Mouse (Mus musculus) cerebellum, postnatal 36 days (tissue): ENCODE data around the gene Capn9.

ENCODE experiments used
- DNase-seq, 2 experiments: peaks; one replicate each; pipeline ENCODE4 v3.0.0; 2021 to 2022; ENCODE audit warnings: mixed read lengths in 2 of 2

Capn9 gene

DNA sequence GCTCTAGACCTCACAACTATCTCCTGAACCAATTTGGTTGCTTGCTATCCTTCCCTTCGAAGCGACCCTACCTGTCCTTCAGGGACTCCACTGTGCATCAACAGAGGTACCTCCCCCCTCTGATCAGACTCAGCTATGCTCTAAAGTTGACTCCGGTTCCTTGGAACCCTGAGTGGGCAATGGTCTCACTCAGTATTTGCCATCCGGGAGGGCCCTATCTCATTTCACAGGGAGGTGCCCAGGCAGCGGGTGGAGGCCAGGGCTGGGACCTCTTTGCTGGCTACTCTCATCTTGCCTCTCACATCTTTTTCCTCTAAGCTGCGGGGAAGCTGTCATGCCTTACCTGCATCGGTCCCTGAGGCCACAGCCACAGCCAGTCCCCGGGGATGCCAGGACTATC, at the start of gene Capn9:
Gene Capn9 (plus strand): TSS at position 301 of the 400 bp plus-strand sequence.
- no peak for DNase-seq

- DNase-seq, result no peak
Measured at GRCm38 (mm10) chr8:124526261-124526660, 49.6 kb upstream of the Capn9 start.

DNA sequence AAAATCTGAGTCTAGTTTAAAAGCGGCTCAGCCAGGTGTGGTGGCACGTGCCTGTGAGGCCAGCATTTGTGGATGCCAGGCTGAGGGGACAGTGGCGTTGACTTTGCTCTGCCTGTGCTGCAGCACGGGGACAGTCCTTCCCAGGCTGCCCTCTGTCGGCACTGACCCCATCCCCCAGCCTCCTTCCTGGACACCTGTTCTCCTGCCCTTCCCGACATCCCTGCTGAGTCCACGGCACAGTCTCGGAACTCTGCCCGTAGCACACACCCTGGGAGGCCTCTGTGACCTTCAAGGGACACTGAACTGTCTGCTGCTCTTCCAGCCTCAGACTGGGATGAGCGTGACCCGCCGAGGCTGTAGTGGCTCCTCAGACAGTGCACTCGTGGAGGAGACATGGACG, 45.8 kb upstream of the Capn9 start:
- peak; percentile 81 to 84 for DNase-seq

DNA sequence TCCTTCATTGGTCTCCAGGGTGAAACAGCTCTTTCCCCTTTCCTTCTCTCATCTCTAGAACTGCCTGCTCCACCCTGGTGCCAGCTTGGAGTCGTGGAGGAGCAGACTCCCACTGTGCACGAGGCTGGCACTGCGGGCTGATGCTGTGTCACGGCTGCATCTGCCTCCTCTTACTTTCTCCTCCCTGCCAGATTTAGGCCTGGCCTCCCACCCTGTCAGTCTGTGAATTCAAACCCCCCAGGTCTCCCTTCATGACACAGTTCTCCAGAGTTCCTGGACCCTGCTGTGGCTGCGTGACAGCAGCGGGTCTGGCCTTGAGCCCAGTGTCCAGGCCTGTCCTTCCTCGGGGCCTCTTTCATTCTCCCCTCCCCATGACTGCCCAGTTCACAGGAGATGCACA, 45.4 kb upstream of the Capn9 start:
- DNase-seq, result peak; percentile 56 to 58

DNA sequence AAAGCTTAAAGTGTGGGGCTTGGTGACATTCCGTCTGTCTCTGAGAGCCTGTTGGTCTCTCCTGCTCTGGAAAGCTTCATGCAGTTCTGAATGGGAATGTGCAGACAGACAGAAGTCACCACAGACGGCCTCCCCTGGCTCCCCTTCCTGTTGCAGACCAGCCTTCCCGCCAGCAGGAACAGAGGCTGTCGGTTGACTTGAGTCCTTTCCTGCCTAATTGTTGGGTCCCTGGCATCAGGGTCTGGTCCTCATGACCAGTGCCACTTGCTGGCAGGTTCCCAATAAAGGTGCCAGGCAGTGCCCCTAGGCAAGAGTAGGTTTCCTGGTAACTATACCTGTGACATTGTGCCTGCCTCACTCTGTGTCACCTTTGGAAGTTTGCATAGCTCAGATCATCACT, 44.9 kb upstream of the Capn9 start:
- DNase-seq, result peak in 1 of 2 experiments; percentile 22

- DNase-seq, result no peak
Measured at GRCm38 (mm10) chr8:124532626-124533025, 43.3 kb upstream of the Capn9 start.

DNA sequence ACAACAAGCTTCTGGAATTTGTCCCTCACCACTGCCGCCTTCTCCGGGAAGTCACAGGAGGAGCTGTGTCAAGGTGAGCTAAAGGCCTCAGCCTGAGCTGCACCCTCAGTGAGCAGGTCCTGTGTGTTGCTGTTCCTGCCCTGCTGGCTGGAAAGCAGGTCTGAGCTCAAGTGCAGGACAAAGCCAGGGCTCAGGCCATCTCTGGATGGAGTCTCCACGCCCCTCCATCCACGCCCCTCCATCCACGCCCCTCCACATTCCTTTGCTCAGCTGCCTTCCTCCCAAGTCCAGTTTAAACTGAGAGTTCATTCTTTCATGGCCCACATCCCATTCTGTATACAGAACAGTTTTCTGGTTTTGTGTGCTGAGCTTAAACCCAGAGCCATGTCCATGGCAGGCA, 40.5 kb upstream of the Capn9 start:
- DNase-seq, result no peak

GRCm38 (mm10) chr8:124540906-124541305, 35.0 kb upstream of the Capn9 start:
- no peak for DNase-seq

DNA sequence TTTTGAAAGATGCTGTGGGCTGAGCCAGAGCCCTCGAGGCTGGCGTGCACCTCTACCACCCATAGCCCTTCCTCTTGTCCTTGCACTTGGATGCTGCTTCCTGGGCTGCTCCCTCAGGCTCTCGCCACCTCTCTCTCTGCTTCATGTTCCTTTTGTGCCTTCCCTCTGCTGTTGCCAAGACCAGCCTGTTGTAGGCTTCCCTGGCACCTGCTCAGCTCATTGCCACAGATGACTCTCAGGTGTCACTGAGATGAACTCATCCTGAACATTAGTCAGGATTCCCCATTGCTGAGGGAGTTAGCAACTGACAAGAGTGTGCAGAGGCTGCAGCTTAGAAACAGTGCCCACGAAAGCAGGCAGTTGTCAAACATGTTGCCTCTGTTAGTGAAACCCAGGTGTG, 33.9 kb upstream of the Capn9 start:
- DNase-seq, result peak; percentile 70

DNA sequence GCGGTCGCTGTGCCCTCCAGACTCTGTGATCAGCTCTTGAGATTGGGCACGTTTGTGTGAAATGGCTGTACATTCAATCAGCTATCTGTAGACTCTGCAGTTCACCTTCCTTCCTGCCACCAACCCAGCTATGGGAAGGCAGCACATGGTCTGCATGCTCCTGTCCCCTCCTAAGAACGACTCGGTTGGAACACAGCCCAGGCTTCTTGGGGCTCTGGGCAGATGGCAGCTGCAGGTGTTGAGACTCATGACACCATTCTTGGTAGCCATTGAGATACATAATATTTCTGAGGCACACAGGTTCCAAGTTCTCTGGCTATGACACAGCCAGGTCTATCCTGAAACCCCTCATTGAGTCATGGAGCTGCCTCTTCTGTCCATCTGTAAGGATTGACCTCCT, 32.6 kb upstream of the Capn9 start:
- peak; percentile 38 to 46 for DNase-seq

DNA sequence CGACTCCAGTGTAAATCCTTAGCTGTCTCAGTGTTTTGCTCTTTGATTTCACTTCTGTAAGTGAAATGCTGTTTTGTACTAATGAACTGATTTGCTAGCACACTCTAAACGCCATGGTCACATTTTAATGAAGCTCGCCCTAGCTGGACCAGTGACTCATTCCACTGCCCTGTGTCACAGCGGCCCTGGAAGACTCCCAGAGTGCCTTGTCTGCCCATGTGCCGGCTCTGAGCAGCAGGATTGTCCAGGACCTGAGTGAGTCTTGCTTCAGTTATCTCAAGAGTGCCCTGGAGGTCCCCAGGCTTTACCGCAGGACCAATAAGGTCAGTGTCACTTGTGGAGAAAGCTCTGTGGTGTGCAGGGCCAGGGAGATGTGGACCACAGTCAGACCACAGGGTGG, 29.5 kb upstream of the Capn9 start:
- no peak for DNase-seq

- no peak for DNase-seq
Measured at GRCm38 (mm10) chr8:124546815-124547214, 29.1 kb upstream of the Capn9 start.

DNA sequence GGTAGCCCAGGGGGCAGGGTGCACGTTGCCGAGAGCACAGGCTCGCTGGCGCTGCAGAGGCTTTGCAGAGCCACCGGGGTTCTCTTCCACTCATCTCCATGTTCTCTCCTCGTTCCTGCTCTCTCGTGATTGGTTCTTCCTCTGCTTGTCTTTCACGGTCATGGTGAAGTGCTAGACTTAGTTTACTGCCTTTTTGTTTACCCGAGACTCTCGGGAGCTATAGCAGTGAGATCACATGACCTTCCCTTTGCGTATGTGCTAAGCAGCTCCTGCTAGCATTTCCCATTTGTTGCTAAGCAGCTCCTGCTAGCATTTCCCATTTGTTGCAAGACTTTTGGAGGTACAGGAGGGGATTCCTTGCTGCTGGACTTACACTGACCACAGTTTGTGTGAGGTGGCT, 28.6 kb upstream of the Capn9 start:
- no peak for DNase-seq

DNA sequence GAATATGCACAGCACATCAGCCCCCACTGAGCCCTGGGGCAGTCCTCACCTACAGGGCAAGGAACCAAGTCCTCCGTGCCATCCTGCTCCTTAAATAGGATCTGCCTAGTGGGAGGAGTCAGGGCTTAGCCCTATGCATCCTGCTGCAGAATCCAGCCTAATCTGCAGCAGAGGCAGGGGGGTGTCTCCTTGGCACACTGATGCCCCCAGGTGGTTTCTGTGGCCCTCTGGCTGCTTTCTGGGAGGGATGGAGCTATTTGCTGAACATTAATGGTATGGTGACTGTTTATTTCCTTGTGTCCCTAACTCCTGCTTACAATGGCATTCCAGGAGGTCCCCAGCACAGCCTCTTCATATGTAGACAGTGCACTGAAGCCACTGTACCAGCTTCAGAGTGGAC, 27.7 kb upstream of the Capn9 start:
- DNase-seq, result no peak

DNA sequence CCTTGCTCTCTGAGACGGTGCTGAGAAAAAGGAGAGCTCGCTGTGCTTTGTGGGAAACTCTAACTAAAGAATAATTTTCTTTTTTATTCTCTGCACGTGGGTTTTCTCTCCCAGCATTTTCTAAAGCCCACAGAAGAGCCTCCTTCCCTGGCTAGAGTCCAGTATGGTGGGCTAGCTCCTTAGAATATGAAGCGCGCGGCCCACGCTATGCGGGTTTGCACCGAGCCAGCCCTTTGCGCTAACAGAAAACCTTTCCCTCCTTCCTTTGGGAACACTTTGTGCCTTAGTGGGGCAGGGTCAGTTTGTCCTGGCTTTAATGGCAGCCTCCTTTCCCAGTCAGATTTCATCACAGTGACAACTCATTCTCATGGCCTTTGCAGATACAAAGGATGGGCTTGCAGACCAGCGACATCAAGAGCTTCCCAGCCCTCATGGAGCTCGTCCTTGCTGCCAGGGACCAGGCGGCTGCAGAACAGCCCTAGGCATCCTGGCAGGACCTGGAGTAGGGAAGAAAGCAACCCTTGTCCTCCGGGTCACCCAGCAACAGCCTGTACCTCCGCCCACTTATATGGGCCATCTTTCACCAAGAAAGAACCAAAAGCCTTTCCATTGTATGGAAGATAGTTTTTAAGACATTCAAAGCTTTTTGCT, 24.8 kb upstream of the Capn9 start:
- peak in 1 of 2 experiments; percentile 10 for DNase-seq

DNA sequence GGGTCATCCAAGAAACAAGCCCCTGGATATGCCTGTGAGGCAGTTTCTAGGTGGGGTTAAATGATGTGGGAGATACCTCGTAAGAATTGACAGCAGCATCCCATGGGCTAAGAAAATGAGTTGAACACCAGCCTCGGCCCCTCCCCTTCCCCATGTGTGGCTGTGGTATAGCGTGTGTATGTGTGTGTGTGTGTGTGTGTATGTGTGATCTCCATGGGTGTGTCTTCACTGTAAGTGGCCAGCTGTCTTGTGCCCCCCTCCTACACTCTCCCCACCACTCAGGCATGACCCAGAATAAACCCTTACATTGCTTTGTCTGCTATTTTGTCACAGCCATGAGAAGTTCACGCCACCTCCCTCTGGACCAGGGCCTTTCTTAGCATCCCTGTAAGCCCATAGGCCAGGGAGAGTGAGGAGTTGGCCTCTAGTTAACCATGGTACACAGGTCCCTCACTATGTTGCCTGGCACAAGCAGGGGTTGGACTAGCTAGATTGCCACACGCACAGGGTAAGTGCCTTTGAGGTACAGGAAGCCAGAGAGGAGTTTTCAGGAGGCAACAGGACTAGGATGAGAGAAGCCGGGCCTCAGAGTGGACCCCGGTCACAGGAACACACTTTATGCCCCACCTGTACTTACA, 20.7 kb upstream of the Capn9 start:
- DNase-seq, result no peak

DNA sequence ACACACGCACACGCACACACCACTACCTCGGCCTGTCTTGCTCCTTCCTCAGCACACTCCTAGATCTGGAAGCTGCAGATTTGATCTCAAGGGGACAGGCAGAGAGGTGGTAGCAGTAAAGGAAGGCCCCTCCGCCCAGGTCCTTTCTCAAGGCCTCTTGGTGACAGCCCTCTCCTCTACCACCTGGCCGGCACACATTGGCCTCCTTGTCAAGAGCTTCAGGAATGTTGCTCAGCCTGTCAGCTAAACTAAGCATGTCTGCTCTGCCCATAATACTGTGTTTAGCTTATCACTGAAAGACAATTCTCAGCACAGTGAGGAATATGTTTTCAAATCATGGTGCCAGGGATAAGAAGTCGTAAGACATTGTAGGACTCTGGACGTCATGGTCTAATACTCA, 19.7 kb upstream of the Capn9 start:
- no peak for DNase-seq

GRCm38 (mm10) chr8:124556658-124557057, 19.3 kb upstream of the Capn9 start:
- peak; percentile 48 to 49 for DNase-seq

GRCm38 (mm10) chr8:124557476-124557875, 18.4 kb upstream of the Capn9 start:
- peak; percentile 58 to 59 for DNase-seq

- no peak for DNase-seq
Measured at GRCm38 (mm10) chr8:124567126-124567525, 8.8 kb upstream of the Capn9 start.

GRCm38 (mm10) chr8:124567584-124567983, 8.3 kb upstream of the Capn9 start:
- DNase-seq, result no peak

DNA sequence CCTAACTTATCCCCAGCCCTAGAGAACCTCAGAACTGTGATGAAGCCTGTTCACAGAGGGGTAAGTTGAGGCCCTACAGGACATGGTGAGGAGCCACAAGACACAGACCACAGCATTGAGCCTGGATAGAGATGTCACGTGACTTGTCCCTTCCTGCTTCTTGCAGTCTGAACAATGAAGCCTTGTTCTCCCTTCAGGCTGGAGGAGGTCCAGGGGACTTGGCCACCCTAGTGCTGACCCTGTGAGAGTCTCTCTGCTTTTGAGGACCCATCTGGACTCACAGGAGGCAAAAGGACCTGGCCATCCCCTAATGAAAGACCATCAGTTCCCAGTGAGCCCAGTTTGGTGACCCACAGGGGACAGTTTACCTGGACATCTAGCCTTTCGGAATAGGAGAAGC, 6.8 kb upstream of the Capn9 start:
- DNase-seq, result no peak

- peak; percentile 48 to 51 for DNase-seq
Measured at GRCm38 (mm10) chr8:124569593-124569992, 6.3 kb upstream of the Capn9 start, which contains the start of gene Agt. Agt (minus strand) TSS chr8:124569706.

DNA sequence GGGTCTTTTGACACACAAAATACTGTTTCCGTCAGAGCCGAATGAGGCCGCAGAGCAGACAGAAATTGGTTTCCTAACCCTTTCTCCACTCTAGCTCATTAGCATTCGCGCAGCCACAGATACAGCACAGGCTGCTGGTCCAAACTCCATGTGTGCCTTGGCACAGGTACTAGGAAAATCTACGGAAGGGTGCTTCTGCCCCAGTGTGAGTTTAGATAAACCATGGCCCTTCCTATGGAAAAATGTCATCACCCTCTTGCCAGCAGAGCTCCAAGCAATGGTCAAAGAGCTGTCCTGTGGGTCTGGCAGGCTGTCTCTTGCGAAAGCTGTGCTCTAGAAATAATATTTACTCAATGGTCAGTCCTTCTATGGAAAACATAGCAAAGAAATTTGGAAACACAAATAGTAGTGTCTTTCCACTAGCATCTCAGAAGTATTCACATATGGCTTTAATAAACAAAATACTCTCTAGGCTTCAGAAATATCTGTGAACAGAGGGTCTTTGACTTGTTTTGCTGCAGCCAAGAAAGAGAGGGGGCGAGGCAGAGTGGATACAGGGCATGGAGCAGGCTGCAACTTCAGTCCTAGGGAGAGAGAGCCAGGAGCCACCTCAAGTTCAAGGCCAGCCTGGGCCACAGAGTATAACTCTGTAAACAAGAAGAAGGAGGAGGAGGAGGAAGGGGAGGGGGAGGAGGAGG, 4.0 kb upstream of the Capn9 start:
- DNase-seq, result no peak
